Mouse (Mus musculus) fibroblast of lung, adult 2 months (primary cell): ENCODE data around the gene Rangrf.
"Not testable (repeated sequence)": the region's sequence is repeated elsewhere in the genome, so short reads cannot be mapped to it uniquely, and the experiment has no call there.

ENCODE experiments used
- DNase-seq: peaks from one replicate; pipeline ENCODE4 v3.0.0-alpha.2; 2011; ENCODE audit warnings: low read depth

The Rangrf gene

DNA sequence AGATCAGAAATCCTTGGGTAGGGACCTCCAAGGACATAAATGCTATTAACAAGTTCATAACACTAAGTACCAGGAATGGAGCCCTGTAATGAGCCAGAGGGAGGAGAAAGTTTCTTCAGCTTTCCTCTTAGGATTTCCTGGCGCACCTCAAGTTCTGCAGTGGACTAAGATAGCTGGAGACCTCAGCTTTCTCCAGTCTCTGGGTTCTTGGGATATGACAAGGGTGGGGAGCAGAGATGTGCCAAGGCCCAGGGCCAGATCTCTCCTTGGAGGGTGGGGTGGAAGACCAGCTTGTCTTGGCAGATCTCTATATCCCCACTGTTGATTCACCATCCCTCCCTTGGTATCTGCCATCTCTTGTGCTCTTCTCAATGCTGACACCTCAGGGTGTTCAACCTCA lies 616 bp upstream of the Rangrf start:
- DNase-seq, result no peak

DNA sequence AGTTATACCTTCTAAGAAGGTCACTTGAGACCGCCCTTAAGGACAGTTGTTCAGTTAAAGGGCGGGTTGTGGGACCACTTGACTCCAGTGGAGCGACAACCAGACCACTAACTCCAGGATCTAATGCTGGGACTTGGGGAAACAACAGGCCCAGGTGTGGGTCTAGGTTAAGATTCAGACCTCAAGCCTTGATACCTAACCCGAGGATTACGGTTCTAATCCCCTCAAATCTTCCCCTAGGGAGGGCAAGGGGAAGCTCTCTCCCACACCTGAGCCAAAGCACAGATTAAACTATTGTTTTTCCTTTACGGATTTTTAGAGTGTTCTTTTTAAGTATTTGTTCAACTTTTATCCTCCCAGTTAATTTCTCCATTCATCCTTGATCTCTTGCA lies 930 bp downstream of the Rangrf start:
- DNase-seq, result no peak

DNA sequence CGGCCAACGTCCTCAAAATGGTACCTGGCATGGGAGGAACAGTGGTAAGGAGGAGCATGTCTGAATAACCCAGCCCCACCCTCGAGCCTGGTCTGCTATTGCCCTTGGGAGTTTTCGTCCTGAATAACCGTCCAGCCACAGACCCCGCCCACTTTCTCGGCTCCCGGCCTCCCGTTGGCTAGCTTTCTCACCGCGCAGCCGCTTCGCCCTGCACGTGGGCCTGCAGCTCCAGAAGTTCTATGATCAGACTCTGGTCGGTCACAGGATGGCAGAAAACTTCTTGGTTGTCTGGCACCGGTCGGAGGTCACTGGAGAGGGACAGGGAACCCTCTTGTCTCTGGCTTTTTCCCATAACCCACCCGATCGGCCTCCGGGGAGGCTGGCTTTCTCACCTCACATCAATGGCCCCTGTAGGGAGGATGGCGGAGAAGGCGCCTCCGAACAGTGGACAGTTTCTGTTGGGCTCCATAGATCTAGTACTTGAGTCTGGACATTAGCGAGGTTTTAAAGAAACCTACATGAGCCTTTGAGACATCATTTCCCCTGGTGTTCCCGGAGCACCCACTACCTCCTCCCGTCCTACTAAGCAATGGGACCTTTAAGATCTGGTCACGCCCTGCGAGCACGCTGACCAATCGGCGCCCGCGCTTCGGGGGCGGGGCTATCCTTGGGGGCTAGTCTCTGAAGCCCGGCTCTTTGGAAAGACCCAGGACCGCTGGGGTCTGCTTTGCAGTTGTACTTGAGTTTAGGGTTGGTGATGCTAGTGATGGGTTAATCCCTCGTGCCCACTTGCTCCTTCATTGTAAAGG lies 1.5 kb downstream of the Rangrf start:
- DNase-seq, result peak; percentile 44

DNA sequence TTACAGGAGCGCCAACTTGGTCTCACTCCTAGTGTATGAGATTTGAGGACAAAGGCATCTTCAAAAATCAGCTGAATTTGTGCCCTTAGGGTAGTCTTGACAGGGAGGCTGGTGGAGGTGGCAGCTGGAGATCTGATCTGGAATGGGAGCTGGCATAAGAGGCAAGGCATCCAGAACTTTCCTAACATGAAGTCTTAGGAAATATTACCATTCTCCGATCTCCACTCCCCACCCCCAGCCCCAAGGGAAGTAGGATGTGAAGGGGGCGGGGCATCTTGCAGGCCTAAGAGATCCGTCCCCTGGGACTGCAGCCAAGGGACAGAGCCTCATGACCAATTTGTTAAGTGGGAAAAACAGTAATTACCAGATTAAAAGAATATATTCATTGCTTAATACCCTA lies 4.8 kb downstream of the Rangrf start:
- DNase-seq, result no peak

DNA sequence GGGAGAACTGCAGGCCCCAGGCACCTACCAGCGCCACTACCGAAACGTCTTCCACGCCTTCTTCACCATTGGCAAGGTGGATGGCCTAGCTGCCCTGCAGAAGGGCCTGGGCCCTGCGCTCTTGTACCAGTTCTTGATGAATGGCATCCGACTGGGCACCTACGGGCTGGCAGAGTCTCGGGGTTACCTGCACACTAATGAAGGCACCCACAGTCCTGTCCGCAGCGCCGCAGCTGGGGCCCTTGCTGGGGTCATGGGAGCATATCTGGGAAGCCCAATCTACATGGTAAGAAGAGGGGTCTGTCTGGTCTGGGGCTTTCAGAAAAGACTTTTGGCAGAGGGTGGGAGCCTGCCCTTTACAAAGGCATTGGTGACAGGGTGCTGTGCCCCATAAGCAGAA lies 6.2 kb downstream of the Rangrf start:
- DNase-seq, result no peak

DNA sequence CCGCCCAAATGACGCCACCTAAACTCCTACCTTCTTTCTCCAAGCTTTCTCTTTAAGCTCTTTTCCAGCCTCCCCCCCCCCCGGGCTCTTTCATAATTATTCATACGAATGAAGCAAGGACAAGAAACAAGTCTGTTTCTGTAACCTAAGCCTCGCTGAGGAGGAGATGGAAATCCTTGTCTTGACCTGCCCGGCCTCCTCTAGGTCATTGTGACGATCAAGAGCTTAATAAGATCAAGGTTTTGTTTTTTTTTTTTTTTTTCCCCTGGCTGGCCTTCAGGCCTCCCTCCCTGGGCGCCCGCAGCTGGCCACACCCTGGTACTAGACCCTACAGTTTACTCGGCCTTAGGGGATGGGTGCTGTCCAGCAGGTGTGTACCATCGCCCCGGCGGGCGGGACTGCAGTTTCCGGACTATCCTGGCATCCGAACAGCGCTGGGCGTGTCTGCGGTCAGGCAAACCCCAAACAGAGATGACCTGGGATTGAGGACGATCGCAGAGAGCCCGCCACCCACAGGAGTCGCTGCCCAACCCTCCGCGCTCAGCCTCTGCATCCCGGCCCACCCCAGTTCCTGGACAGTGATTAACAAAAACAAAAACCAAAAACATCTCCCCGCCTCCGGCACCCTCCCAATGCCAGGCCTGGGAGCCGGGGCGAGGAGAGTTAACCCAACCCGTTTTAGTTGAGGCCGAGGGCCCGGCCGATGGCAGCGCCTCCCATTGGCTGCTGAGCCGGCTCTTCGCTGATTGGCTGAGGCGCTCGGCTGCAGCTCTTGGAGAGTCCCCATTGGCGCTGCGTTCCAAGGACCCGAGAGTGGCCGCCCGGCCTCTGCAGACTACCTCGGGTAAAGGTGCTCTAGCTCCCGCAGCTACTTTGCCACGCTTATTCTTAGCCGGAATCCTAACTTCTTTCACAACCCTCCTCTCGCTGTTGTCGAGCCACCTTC lies 7.4 kb downstream of the Rangrf start, which contains the start of gene Slc25a35:
Slc25a35 (plus strand) TSS at position 795 of the 946 bp plus-strand sequence.
- peak; percentile 77 for DNase-seq

DNA sequence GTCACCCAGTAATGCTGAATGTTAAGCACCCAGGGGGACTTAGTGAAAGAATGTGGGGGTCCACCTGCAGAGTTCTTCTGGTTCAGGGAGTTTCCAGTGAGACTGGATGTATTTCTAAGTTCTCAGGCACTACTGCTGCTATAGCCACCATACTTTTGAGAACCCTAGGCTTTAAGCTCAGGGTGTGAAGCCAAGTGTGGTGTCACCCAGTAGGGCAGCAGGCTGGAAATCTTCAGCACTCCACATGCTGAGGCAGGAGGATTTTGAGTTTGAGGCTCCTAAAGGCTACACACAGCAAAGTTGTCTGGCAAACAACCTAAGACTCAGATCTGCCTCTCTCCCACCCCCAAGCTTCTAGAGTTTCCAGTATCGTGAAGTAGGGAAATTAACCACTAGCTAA lies 8.4 kb downstream of the Rangrf start:
- DNase-seq, result no peak

DNA sequence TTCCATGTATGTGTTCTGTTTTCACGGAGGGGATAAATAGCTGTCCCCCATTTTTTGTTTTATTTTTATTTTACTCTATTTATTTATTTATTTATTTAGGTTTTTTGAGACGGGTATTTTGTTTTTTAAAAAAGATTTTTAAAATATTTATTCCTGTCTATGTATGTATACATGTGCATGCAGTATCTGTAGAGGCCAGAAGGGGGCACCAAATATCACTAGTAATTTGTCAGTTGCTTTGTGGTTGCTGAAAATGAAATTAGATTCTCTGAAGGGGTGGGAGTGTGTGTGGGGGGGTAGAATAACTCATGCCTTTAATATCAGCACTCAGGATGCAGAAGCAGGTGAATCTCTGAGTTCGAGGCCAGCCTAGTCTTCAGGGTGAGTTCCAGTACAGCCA lies 9.1 kb downstream of the Rangrf start:
- peak; percentile 16 for DNase-seq

DNA sequence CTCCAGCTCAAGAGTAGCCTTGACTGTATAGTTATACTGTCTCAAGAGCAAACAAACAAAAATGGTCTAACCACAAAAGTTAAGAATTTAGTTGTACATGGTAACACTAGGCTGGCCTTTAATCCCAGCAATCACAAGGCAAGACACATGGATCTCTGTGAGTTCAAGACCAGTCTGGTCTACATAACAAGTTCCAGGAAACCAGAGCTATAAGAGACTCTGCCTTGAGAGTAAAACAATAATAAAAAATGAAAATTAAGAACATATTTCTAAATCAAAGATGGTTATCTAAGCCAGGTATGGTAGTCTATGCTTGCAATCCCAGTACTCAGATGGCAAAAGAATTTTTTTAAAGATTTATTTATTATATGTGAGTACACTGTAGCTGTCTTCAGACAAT lies 9.9 kb downstream of the Rangrf start:
- no peak for DNase-seq

DNA sequence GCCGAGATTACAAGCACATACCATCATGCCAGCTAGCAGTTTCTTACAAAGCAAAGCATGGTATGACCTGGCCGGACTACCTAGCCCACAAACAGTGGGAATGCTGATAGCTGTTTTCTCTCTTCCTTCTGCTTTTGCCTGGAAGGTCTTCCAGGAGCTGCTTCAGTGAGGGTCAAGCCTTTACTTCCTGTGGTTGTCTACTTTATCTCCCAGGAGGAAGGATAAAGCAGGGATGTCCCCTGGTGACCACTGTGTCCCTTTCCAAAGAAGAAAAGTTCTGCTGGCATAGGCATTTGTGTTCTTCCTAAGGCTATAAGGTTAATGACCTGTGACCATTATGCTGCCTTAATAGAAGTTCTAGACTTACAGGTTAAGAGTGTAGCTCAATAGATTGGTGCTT lies 11.6 kb downstream of the Rangrf start:
- DNase-seq, result no peak

DNA sequence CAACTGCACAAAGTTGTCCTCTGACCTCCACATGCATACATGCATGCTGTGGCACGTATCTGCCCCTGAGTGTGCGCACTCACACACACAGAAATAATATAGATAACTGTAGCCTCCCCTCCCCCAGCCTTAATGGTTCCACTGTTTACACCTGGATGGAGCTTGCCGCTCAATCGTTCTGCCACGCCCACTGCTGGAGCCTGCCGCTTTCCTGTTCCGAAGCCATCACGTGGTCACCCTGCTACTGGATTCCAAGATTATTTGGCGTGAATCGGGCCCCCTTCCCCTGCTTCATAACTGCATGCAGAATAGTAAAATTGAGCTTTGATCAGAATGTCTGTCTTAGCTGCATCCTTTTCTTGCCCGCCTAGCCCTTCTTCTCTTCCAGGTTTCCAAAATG lies 12.8 kb downstream of the Rangrf start:
- DNase-seq, result not testable (repeated sequence)

DNA sequence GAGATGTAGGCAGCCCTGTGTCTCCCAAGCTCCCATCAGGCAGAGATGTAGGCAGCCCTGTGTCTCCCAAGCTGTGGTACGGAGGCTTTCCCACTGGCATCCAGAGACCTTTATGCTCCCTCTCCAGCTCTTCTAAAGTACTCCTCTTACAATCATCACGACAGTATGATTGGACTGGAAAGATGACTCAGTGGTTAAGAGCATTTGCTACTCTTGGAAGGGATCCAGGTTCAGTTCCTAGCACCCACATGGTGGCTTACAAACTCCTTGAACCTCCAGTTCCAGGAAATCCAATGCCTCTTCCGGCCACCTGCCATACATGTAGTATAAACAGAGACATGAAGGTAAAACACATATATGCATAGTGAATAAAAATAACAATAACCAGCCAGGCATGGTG lies 13.4 kb downstream of the Rangrf start:
- no peak for DNase-seq

DNA sequence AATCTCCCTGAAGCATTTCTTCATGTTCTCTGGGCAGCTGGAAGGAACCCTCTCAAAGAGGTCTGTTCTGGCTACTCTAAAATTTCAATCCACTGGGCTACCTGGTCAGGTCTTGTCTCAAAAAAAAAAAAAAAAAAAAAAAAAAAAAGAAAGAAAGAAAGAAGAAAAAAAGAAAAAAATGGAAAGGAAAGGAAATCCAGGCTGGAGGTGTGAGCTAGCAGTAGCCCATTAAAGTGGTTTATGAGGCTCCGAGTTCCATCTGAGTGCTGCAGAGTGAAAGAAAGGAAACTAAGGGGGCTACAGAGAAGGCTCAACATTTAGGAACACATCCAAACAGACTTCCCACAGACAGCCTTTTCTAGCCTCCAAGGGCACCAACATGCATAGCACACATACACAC lies 17.0 kb downstream of the Rangrf start:
- no peak for DNase-seq

DNA sequence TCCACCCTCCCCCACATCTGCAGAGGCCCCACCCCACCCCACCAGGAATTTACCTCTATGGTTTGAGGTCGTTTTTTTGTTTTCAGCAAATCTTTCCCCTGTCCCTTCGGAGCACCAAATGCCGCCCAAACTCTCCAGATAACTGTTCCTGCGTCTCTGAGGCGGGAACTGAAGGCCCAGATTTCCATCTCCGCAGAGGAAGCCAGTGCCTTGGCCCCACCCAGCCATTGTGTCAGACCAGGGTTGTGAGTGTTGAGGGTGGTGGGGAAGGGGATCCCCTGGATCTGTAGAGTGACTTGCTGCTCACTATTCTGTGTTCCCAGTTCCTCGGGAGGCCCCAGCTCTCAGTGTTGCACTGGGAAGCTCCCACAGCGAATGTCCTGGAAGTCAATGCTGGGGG lies 17.7 kb downstream of the Rangrf start, which contains the start of gene Arhgef15:
Arhgef15 (minus strand) TSS at position 173 of the 400 bp plus-strand sequence.
- no peak for DNase-seq

DNA sequence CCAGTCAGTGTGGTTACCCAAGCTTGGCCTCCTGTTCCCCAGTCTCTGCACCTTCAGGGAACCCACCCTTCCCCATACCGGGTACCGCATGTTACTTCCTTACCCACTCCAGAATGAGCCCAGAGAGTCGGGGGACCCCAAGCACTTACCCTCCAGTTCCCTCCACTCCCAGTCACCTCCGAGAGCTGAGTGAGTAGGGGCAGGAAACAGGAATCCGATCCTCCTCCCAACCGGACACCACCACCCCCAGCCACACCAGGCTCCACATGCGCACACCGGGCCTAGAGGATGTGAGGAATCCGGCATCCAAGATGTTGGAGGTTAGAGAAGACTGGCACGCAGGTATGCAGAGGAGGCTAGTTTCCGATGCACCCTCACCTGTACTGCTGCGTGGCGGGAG lies 18.3 kb downstream of the Rangrf start:
- no peak for DNase-seq

DNA sequence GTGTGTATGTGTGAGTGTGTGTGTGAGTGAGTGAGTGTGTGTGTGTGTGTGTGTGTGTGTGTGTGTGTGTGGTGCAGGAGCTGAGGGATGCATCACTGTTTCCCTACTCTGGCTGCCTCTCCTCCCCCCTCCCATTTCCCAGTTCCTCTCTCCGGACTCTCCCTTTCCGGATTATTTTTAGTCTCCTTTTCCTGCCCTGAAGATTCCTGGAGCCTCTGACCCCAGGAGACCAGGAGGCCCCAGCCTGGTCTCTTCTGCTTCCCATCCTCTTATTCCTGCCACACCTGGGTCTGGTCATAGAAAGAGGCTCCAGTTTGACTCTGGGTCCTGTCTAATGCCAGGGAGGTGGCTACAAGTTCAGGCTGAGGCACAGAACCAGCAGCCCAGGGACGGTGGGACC lies 18.9 kb downstream of the Rangrf start:
- no peak for DNase-seq

DNA sequence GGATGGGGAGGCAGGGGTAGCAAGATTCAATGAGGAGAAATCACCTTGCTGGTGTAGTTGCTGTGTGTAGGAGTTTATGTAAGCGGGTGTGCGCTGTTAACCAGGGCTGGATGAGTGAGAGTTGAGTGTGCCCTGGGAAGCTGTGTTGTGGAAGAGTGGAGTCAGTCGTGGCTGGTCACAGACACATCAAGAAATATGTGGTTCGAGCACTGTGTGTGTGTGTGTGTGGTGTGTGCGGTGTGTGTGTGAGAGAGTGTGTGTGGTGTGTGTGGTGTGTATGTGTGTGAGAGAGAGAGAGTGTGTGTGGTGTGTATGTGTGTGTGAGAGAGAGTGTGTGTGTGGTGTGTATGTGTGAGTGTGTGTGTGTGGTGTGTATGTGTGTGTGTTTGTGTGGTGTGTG lies 19.5 kb downstream of the Rangrf start:
- no peak for DNase-seq

DNA sequence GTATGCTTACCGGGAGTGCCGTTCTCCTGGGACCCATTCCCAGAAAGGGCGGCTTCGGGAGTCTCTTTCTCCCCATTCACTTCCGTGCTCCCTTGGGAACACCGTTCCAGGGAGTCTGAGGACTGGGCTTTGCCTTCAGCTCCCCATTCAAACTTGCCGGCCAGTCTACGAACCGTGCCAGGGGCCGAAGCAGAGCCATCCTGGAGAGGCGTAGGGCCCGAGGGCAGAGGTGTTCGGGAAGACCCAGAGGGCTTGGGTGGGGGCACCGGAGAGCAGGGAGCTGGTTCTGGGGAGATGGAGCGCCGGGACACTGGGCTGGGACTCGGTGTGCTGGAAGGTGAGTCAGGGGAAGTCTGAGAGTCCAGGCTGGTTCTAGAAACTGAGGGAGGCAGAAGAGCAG lies 20.6 kb downstream of the Rangrf start:
- no peak for DNase-seq

DNA sequence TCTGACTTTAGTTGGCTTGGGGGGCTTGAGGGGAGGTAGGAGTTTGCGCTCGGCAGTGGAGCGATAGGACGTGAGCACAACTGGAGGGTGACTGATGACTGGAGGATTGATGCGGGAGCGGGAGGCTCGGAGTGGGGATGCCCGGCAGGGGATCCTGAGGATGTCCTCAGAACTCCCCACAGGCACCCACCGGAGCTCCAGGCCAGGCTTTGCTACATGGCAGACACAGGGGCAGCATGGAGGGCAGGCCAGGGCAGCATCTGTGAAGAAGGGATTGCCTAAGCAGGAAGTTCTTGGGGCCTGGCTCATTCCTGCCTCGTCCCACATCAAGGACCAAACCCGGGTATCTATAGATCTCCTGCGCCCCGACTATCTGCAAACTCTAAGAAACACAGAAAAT lies 21.1 kb downstream of the Rangrf start:
- DNase-seq, result no peak

DNA sequence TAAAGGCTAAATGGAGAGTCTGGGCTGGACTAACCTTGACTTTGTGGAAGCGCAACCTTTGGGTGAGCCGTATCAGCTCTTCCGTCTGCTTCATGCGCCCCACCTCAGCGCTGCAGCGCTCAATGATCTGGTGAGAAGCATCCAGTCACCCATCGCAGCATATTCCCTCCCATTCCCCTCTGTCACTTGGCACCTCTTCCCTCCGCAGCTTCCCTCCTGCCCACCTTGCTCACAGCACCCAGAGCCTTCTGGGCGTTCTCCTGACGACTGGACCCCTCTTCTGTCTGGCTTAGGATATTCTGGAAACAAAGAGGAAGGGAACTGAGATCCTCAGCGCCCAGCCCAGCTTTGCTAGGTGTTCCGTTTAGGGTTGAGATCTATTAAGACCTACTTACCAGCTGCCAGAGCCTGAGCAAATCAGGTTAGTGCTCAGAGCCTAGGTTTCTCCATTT lies 27.4 kb downstream of the Rangrf start:
- DNase-seq, result no peak

DNA sequence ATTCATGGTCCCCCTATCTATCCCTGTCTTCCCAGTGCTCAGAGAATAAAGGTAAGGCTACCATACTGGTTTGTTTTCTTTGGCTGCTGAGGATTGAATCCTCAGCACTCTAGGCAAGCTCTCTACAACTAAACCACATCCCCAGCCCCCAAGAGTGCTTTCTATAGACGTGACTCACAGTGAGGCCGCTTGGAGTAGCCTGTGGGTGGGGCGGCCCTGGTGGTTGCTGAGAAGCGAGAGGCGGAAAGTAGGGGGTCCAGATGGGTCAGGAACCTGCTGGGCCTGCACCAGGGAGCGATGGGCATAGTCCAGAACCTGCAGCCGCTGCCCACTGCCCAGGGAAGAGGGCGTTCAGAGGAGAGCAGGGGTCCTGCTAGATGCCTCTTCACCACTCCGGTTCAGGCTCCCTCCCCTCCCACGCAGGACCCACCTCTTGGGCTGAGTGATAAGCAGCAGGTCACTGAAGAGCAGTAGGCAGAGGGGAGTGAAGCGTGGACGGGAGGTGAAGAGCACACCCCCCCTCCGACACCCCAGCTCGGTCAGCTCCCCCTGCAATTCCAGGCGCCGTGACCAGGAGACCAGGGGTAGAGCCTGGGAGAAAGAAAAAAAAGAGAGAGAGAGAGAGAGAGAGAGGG lies 28.1 kb downstream of the Rangrf start:
- DNase-seq, result no peak

DNA sequence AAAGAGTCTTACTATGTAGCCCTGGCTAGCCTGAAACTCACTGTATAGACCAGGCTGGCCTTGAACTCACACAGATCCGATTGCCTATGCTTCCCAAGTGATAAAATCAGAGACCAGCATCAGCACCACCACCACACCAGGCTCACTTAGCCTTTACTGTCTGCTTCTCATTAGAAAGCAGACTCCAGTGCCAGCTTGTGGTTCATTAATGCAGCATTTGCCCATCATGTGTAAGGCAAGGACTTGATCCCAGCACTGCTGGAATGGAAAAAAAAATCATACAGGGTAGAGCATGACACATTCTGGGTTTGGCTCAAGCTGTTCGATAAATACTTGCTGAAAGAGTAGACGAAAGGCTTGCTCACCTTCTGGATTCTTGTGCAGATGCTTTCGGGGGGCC lies 29.0 kb downstream of the Rangrf start:
- DNase-seq, result no peak

DNA sequence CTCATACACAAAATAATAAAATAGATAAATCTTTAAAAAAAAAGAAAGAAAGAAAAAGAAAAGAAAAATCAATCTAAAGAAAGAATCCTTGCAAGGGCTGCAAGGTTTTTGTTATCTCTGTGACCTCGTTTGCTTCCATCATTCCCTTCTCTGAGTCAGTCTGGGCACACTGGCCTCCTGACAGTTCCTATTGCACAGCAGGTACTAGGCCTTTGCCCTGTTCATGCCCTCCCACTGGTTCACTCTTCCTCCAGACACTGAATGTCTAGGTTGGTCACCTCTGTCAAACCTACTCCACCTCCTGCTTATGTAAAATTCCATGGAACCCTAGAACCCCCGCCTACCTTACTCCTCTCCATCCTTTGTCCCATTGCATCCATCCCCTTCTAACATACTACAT lies 29.7 kb downstream of the Rangrf start:
- DNase-seq, result no peak
